Mouse (Mus musculus) frontal cortex, postnatal 14 days (tissue): Measurements from ENCODE around the gene Olfm3.

Experiments
- DNase-seq, 2 experiments: peaks; one replicate each; pipeline ENCODE4 v3.0.0; 2022; ENCODE audit warnings: low spot score in 2 of 2

Gene Olfm3

GRCm38 (mm10) chr3:114903924-114904438 is at the start of gene Olfm3:
Olfm3 (plus strand) TSS chr3:114904078.
- peak; percentile 28 to 43 for DNase-seq

GRCm38 (mm10) chr3:114889764-114890163 is 14.1 kb upstream of the Olfm3 start:
- DNase-seq = no peak

GRCm38 (mm10) chr3:114904633-114905423 is 950 bp downstream of the Olfm3 start:
- peak in 1 of 2 experiments; percentile 6 for DNase-seq

GRCm38 (mm10) chr3:114907537-114907936 is 3.7 kb downstream of the Olfm3 start:
- DNase-seq = no peak

GRCm38 (mm10) chr3:114908846-114909245 is 5.0 kb downstream of the Olfm3 start:
- no peak for DNase-seq

- no peak for DNase-seq
These were observed 16.2 kb downstream of the Olfm3 start for GRCm38 (mm10) chr3:114920102-114920501.

- DNase-seq = no peak
These were observed 25.7 kb downstream of the Olfm3 start for GRCm38 (mm10) chr3:114929605-114930004.

GRCm38 (mm10) chr3:114930336-114930735 is 26.5 kb downstream of the Olfm3 start:
- no peak for DNase-seq

- DNase-seq = no peak
These were observed 26.9 kb downstream of the Olfm3 start for GRCm38 (mm10) chr3:114930796-114931195.

GRCm38 (mm10) chr3:114932881-114933280 is 29.0 kb downstream of the Olfm3 start:
- no peak for DNase-seq

GRCm38 (mm10) chr3:114954904-114955303 is 51.0 kb downstream of the Olfm3 start:
- DNase-seq = no peak

GRCm38 (mm10) chr3:114959311-114959967 is 55.6 kb downstream of the Olfm3 start:
- no peak for DNase-seq

- DNase-seq = no peak
These were observed 58.6 kb downstream of the Olfm3 start for GRCm38 (mm10) chr3:114962316-114963083.

- no peak for DNase-seq
These were observed 67.3 kb downstream of the Olfm3 start for GRCm38 (mm10) chr3:114971183-114971582.

GRCm38 (mm10) chr3:114972522-114972921 is 68.6 kb downstream of the Olfm3 start:
- DNase-seq = no peak

- no peak for DNase-seq
These were observed 87.0 kb downstream of the Olfm3 start for GRCm38 (mm10) chr3:114990828-114991227.

GRCm38 (mm10) chr3:114995956-114996355 is 92.1 kb downstream of the Olfm3 start:
- no peak for DNase-seq

- DNase-seq = no peak
These were observed 123.7 kb downstream of the Olfm3 start for GRCm38 (mm10) chr3:115027560-115027959.

- no peak for DNase-seq
These were observed 124.2 kb downstream of the Olfm3 start for GRCm38 (mm10) chr3:115028046-115028445.

- no peak for DNase-seq
These were observed 124.7 kb downstream of the Olfm3 start for GRCm38 (mm10) chr3:115028611-115029010.

GRCm38 (mm10) chr3:115049060-115049459 is 145.2 kb downstream of the Olfm3 start:
- no peak for DNase-seq

GRCm38 (mm10) chr3:115064901-115065300 is 161.0 kb downstream of the Olfm3 start:
- DNase-seq = no peak
